Mouse (Mus musculus) G1E (cell line): ENCODE results near the gene Vps37c.

Source experiments
- CTCF ChIP-seq: IDR thresholded peaks from 2 replicates; pipeline ENCODE4 v1.5.1; 2012; ENCODE audit warnings: low read depth, low read length, inconsistent platforms, mixed read lengths
- GATA1 ChIP-seq: IDR thresholded peaks from 2 replicates; pipeline ENCODE4 v1.6.1; 2012; ENCODE audit warnings: borderline replicate concordance, low read length, inconsistent platforms, mixed read lengths
- GATA2 ChIP-seq: IDR thresholded peaks from 2 replicates; pipeline ENCODE4 v1.6.1; 2012; ENCODE audit warnings: low read depth, low read length, inconsistent platforms, borderline replicate concordance
- POLR2AphosphoS5 ChIP-seq: IDR thresholded peaks from 2 replicates; pipeline ENCODE4 v1.6.1; 2012; ENCODE audit warnings: low read depth, low read length, inconsistent platforms; ENCODE audit not compliant: insufficient replicate concordance
- TAL1 ChIP-seq: conservative IDR thresholded peaks from 2 replicates; pipeline ENCODE4 v1.6.1; 2012; ENCODE audit warnings: low read depth, low read length, inconsistent platforms, mixed read lengths

DNA sequence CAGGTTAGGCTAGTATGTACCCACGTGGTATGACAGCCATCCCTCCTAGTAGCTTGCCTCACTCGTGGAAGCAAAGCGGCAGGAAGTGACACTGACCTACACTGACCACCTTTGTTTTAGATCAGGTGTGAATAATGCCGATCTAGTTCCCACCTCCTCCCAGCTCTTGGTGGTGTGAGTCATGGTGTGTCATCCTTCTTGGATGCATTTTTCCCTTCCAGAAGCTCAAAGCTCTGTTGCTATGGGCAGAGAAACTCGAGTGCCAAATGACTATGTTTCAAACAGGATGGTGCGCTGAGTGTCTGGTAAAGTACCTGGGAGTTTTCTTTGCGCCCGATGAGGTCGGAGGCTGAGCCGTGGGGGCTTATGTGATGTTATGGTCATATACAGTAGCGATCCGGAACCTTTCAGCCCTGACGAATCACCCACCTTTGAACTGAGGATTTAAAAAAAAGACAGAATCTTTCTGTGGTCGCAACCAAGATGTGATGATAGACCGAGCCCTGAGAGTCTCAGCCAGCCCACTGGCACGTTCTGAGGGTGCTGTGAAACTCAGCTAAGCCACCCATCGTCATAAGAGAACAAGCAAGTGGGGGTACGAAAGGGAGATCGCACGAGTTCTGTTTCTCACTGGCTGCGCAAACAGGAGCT is 75.0 kb downstream of the Vps37c start:
- TF ChIP-seq CTCF = no peak
- TF ChIP-seq GATA1 = no peak
- no peak for TF ChIP-seq GATA2
- TF ChIP-seq TAL1 = no peak
- no peak for TF ChIP-seq POLR2AphosphoS5
